Mouse (Mus musculus): Measurements from ENCODE around the gene Slc39a7.
A peak's percentile ranks its signal among the peaks of the same experiment; 100 is the strongest.

The Slc39a7 gene

GRCm38 (mm10) chr17:34031465-34032173, at the start of gene Slc39a7, which contains the start of gene Rxrb:
Gene Slc39a7, minus strand, starts transcription at chr17:34031682.
Gene Rxrb, plus strand, starts transcription at chr17:34031812.
- DNase-seq, result peak; percentile 98

GRCm38 (mm10) chr17:34079621-34080020, 48.1 kb upstream of the Slc39a7 start:
- peak; percentile 41 for DNase-seq

DNA sequence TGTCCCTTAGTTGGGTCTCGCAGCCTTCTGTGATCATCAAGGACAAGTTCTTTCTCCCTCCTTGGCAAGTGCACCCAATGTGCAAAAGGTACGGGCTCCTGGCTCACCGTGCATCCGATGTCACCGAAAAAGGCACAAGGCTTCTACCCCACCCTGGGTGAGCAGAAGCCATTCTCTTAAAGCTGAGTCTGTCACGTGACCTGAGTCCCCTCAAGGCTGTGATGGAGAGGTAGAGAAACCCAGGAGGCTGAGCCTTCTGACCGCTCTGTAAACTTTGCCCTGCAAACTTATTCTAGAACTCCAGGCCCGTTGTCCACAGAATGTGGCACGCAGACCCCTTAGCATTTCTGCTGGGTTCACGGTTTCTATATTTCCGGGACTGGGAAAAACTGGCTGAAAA, 47.5 kb upstream of the Slc39a7 start:
- DNase-seq, result no peak

DNA sequence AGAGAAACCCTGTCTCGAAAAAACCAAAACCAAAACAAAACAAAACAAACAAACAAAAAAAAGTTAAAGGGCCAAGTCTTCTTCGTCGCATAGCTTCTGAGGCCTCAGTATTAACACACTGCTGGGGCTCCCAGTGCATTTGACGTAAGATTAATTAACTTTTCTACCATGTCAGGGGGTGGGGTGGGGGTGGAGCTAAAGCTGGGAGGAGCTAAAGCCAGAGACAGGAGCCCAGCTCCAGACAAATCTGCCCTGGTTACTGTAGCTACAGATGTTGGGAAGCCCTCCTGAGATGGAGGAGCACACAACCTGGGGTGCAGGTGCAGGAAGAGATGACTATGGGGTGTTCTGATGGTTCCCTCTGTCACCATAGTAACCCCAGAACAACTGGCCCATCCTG, 46.7 kb upstream of the Slc39a7 start:
- DNase-seq, result no peak

DNA sequence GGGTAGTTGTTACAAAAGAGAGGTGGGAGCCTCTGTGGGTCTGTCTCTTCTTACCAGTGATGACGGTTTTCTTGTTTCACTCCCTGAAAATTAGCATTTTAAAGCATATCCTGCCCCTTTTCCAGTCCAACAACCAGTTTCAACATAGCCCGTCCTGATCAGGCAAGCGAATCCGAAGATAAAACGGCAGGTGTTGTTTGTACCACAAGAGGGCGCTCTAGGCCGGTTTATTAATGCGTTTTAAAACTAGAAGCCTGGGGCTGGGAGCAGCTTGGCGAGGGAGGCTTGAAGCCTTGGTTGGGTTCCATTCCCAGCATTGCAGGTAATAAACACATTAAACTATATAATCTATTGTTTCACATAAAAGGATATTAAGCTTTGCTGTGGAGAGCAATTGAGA, 46.1 kb upstream of the Slc39a7 start:
- DNase-seq, result peak; percentile 38

GRCm38 (mm10) chr17:34075271-34075670, 43.8 kb upstream of the Slc39a7 start:
- peak; percentile 47 for DNase-seq

DNA sequence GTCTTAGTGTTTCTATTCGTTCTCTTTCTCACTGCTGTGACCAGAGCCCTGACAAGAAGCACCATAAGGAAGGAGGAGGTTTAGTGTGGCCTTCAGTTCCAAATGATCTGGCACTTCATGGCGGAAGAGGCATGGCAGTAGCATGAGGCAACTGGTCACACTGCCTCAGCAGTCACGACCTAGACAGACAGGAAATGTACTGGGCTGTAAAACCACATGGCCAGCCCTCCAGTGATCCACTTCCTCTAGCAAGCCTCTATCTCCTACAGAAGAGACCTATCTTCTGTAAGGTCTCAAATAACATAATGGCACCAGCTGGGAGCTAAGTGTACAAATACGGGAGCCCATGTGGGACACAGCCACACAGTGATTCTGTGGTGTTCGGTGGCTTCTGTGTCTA, 40.6 kb upstream of the Slc39a7 start:
- no peak for DNase-seq

DNA sequence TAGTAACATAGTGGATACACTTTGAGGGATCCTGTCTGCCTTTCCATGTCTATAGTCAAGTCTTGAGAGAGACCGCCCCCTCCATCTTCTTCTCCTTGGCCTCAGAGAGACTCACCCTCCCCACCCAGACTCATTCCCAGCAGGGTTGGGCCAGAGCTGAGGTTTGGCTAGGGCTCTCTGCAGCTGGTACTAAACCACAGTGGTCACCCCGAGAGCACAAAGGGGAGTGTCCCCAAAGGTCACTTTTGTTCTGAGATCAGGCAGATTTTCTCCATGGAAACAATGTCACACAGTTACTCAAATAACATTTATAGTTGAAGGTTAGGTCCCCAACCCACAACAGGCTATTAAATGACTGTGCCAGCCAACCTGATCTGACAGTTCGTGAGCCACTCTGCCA, 37.4 kb upstream of the Slc39a7 start:
- DNase-seq, result no peak

DNA sequence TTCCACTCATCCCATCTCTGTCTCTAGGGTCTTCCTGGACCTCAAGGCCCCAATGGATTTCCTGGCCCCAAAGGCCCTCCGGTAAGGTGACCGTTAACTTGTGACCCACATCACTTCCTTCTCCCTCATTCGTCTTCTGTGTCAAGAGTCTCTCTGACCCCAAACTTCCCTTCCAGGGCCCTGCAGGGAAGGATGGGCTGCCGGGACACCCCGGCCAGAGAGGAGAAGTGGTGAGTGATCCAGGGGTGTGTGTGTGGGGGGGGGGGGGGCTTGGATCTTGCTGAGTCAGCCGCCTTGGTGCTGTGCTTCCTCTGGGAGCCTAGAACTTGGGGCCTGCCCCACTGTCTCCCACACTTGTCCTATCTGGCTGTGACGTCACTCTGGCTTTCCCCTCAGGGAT, 25.7 kb upstream of the Slc39a7 start:
- no peak for DNase-seq

DNA sequence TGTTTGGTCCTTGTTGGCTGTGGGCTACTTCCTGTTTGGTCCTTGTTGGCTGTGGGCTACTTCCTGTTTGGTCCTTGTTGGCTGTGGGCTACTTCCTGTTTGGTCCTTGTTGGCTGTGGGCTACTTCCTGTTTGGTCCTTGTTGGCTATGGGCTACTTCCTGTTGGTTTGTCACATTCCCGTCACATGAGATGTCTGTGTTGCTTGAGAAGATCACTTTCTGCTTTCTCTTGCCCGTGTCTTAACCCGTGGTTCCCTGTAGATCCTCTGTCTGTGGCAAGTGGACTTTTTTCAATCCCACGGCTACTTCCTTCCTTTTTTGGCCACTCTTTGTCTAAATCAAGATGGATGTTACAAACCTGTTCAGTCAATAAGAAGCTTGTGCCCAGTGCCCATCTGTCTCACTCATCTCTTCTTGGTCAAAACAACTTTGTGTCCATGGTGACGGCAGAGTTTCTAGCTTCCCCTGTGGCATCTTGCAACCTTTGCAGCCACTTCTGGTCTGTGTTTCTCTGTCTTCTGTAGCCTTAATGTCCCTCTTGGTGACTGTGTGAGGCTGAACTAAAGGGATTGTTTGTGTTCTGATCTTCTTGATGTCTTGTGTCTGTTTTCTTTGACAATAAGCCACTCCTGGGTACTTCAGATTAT, 16.0 kb upstream of the Slc39a7 start:
- no peak for DNase-seq

DNA sequence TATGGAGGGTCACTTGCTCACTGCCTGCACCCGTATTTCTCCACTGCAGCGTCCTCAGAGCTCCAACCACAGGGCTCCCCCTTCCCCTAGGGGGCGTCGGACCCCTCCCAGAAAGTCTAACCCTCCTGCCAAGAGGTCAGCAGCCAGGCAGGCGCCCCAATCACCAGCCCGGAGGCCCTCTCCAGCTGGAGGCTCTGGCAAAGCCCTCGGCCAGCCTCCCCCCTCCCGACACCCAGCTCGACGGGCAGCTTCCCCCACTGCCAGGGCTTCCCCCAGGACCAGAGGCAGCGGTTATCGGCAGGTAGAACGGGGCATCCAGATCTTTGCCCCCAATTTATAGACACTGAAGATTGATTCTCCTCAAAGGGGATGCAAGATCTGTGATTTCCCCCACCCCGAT, 14.5 kb upstream of the Slc39a7 start:
- DNase-seq, result no peak

- DNase-seq, result no peak
These were observed 8.3 kb upstream of the Slc39a7 start for GRCm38 (mm10) chr17:34039562-34040450.

DNA sequence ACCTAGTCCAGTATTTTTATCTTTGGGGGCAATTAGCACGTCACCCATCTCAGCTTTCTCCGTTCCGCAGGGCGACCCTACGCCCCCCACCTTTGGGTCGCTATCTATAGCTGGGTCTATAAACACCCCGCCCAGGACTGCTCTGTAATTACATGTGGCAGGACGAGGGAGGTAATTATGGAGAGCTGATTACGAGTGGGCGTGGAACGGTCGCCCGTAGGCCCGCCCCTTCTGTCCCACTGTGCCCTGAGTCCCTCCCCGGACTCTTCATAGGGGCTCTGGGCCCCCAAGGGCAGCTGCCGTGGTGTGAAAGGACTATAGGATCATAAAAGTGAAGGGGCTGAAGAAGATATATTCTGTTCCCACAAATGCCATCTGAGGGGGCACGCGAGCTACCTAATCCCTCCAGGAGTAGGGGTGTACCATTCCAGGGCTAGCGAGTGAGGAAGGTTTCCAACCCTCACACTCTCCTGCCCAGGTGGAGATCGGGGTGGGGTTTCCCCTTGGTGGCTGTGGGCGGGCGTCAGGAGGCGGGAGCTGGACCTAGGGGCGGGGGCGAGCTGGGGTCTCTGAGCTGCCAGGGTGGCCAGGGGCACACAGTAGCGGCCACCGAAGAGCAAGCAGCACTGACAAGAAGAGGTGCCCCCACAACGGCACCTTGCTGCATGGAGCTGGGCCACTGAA, 7.5 kb upstream of the Slc39a7 start, which contains the start of gene Col11a2:
TSS of gene Col11a2 (plus strand) at position 560 of the 684 bp plus-strand sequence.
- DNase-seq, result no peak

DNA sequence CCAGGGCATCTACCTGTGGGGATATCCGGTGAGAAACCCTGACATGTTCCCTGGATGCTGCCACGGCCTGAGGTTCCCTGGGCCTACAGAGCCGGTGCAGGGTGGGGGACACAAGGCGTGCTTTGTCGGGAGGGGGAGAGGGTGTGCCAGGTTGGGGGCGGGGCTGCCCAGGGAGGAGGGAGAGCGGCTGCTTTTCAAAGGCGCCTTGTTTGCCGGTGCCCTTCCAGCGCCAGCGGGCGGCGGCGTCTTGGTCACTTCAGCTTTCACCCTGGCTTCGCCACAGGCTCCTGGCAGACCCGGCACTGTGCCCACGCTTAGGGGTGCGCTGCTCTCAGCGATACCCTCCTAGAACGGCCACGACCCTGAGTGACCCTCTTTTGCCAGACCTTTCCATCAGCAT, 7.0 kb upstream of the Slc39a7 start:
- DNase-seq, result no peak

DNA sequence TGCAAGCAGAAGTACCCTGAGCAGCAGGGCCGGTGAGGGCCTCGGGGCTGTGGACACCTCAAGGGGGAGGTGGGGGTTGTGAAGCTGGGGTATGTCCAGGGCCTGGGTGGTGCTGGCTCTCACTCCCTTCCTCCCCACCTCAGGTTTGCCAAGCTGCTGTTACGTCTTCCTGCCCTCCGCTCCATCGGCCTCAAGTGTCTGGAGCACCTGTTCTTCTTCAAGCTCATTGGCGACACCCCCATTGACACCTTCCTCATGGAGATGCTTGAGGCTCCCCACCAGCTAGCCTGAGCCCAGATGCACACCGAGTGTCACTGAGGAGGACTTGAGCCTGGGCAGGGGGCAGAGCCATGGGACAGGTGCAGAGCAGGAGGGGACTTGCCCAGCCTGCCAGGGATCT, 5.8 kb upstream of the Slc39a7 start:
- no peak for DNase-seq

GRCm38 (mm10) chr17:34036647-34037046, 5.2 kb upstream of the Slc39a7 start:
- peak; percentile 71 for DNase-seq

DNA sequence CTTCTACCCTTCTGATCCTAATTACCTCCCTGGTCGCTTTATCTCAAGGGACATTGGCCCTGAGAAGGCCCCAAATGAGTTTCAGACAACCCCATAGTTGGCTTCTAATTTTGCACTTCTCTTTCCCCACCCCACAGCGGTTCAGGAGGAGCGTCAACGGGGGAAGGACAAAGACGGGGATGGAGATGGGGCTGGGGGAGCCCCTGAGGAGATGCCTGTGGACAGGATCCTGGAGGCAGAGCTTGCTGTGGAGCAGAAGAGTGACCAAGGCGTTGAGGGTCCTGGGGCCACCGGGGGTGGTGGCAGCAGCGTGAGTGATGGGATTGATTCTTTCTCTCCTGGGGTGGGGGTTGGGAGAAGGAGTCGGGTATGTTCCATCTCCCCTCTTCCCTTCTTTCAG, 4.0 kb upstream of the Slc39a7 start:
- DNase-seq, result no peak

- DNase-seq, result peak; percentile 59
These were observed 2.6 kb upstream of the Slc39a7 start for GRCm38 (mm10) chr17:34034064-34034463.

DNA sequence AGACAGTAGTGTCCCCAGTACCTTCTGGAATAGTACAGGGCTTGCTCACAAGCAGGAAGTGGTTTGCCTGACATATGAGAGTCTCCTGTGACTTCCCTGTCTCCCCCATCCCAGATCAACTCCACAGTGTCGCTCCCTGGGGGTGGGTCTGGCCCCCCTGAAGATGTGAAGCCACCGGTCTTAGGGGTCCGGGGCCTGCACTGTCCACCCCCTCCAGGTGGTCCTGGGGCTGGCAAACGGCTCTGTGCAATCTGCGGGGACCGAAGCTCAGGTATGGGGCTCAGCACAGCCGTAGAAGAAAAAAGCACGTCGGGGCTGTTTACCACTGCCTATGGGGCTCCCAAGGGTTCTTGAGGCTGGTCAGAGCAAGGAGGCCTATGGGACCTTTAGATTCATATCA, 2.0 kb upstream of the Slc39a7 start:
- no peak for DNase-seq

DNA sequence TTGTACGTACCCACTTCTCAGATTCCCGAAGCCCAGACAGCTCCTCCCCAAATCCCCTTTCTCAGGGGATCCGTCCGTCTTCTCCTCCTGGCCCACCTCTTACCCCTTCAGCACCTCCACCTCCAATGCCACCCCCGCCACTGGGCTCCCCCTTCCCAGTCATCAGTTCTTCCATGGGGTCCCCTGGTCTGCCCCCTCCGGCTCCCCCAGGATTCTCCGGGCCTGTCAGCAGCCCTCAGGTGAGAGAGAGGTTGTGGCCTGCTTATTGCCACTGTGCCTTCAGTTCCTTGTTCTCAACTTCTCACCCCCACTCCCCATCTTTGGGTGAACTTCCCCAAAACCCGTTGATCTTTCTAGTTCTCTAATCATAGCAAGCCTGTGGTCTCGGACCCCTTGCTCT, 1.3 kb upstream of the Slc39a7 start:
- peak; percentile 36 for DNase-seq

DNA sequence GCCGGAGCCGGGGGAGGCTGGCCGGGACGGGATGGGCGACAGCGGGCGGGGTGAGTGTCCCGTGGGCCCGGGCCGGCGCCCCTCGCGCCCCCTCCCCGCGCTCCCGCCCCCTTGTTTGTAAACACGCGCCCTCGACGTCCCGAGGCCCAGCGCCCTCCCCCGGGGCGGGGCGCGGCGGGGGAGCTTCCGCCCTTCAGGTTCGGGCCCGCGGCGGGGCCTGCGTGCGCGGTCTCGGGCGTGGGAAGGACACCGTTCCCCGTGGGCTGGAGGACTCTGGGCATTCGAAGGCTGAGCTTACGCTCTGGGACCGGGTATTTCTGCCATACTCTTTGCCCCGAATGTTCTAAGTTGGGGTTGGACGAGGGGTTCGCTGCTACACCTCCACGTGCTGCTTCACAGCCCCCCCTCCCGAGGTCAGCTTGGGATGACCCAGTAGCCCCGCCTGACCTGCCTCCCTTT, 721 bp upstream of the Slc39a7 start:
- DNase-seq, result peak; percentile 78

DNA sequence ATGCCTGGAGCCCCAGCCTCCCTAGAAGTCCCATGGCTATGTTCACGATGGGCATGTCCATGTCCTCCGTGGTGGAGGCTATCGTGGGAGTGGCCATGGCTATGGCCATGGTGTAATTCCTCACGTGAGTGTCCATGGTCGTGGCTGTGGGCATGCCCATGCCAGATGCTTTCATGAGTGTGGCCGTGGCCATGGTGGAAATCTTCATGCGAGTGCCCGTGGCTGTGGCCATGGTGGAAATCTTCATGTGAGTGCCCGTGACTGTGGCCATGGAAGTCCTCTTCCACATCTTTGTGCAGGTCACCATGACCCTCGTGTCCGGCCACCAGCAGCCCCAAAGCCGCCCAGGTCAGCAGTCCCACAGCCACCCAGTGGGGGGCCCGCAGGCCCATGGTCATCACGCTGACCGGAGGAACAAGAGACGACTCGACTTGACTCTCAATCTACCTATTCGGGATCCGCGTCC, 588 bp downstream of the Slc39a7 start:
- DNase-seq, result no peak

All from kidney, adult 11 months (tissue).